Mouse (Mus musculus) intestine, postnatal 0 days (tissue): Measurements from ENCODE around the gene Cad. TPM values are rescaled to one million over a fixed set of nuclear protein-coding genes. Genes with fewer than 3 reads are reported as not detected.

Experiments used
- ATAC-seq: fragments of 200-750 bp; cut with Nextera tagmentation; 2 replicates; pipeline ENCODE4 v1.8.0; 2017; ENCODE audit warnings: mild to moderate bottlenecking, moderate TSS enrichment, moderate library complexity
- H3K27ac ChIP-seq: fragments of 300-500 bp; sonication (generic); 2 replicates; pipeline ENCODE4 v1.5.1; 2014; ENCODE audit warnings: mild to moderate bottlenecking, low read depth, low read length, moderate library complexity
- H3K27me3 ChIP-seq: fragments of 300-500 bp; sonication (generic); replicated peaks from 2 replicates; pipeline ENCODE4 v1.6.1; 2014; ENCODE audit warnings: low read length, mixed read lengths; ENCODE audit not compliant: control insufficient read depth, insufficient read depth
- H3K36me3 ChIP-seq: fragments of 300-500 bp; sonication (generic); 2 replicates; pipeline ENCODE4 v1.6.1; 2014; ENCODE audit warnings: mild to moderate bottlenecking, moderate library complexity; ENCODE audit not compliant: control insufficient read depth, insufficient read depth
- H3K4me1 ChIP-seq: fragments of 300-500 bp; sonication (generic); replicated peaks from 2 replicates; pipeline ENCODE4 v1.6.1; 2014; ENCODE audit warnings: antibody characterized with exemption, low read length, mixed read lengths; ENCODE audit not compliant: control insufficient read depth, insufficient read depth
- H3K4me2 ChIP-seq: fragments of 300-500 bp; sonication (generic); replicated peaks from 2 replicates; pipeline ENCODE4 v1.6.1; 2014; ENCODE audit warnings: low read depth, mild to moderate bottlenecking, moderate library complexity
- H3K4me3 ChIP-seq: fragments of 300-500 bp; sonication (generic); 2 replicates; pipeline ENCODE4 v1.5.1; 2014; ENCODE audit warnings: low read depth, low read length
- H3K9ac ChIP-seq: fragments of 300-500 bp; sonication (generic); 2 replicates; pipeline ENCODE4 v1.6.1; 2014; ENCODE audit warnings: mild to moderate bottlenecking, low read depth, low read length
- H3K9me3 ChIP-seq: fragments of 300-500 bp; sonication (generic); 2 replicates; pipeline ENCODE4 v1.6.1; 2016; ENCODE audit warnings: mixed run types; ENCODE audit not compliant: control insufficient read depth
- CTCF ChIP-seq: sonication (generic); IDR thresholded peaks from 2 replicates; pipeline ENCODE4 v1.5.1; 2016; ENCODE audit warnings: low read depth, mild to moderate bottlenecking, control low read depth, antibody characterized with exemption, moderate library complexity
- WGBS: fragments of 180-500 bp; shearing (Covaris S2); extraction: QIAGEN DNeasy Blood & Tissue Kit; methylation state at CpG from one replicate; pipeline ENCODE4 v1.1.7; 2014; 5-methylcytosine and 5-hydroxymethylcytosine counted together
- polyA plus RNA-seq: library from polyadenylated mRNA; unstranded; fragments of >200 nt; fragmentation: Nextera tagmentation; extraction: Ambion mirVana; gene quantifications from 2 replicates; pipeline ENCODE4 v1.2.1, GENCODE M21; 2015

The Cad gene
- polyA plus RNA-seq, 1 experiment from 2014 or later = 3.2 TPM

- Histone ChIP-seq H3K9ac (no peak overlapping the region), H3K27ac (no peak overlapping the region), H3K4me1 (no peaks in the 10 kb centered on the region), H3K4me2 (no peak overlapping the region), H3K9me3 (no peaks in the 10 kb centered on the region), H3K36me3 (peaks cover 36% of the 10 kb centered on the region), H3K27me3 (no peaks in the 10 kb centered on the region), H3K4me3 (no peak overlapping the region)
- 77% methylated on average over 13 of the region's 13 CpGs for WGBS
- TF ChIP-seq CTCF = no peak
- no peak for ATAC-seq
Measured at GRCm38 (mm10) chr5:31080059-31080794, 25.6 kb downstream of the Cad start.

GRCm38 (mm10) chr5:31080795-31081164 lies 26.2 kb downstream of the Cad start:
- H3K36me3 ChIP-seq = peaks cover 30% of the 10 kb centered on the region
- H3K27ac ChIP-seq = no peak overlapping the region
- WGBS = 68% methylated on average over 3 of the region's 3 CpGs
- H3K9ac ChIP-seq = no peak overlapping the region
- no peaks in the 10 kb centered on the region for H3K4me1 ChIP-seq
- no peak for TF ChIP-seq CTCF
- H3K4me3 ChIP-seq = no peak overlapping the region
- H3K4me2 ChIP-seq = no peak overlapping the region
- no peaks in the 10 kb centered on the region for H3K27me3 ChIP-seq
- no peak for ATAC-seq
- H3K9me3 ChIP-seq = no peaks in the 10 kb centered on the region

GRCm38 (mm10) chr5:31081386-31081785 lies 26.8 kb downstream of the Cad start:
- Histone ChIP-seq H3K4me1 (no peaks in the 10 kb centered on the region), H3K27me3 (no peaks in the 10 kb centered on the region), H3K9me3 (no peaks in the 10 kb centered on the region), H3K36me3 (peaks cover 24% of the 10 kb centered on the region), H3K4me2 (no peak overlapping the region), H3K27ac (no peak overlapping the region), H3K4me3 (no peak overlapping the region), H3K9ac (no peak overlapping the region)
- no peak for ATAC-seq
- peak; percentile 80 for TF ChIP-seq CTCF
- 82% methylated on average over 3 of the region's 3 CpGs for WGBS

- H3K27me3 ChIP-seq = no peaks in the 10 kb centered on the region
- ATAC-seq = no peak
- H3K9ac ChIP-seq = no peak overlapping the region
- WGBS = 18% methylated on average over 5 of the region's 5 CpGs
- no peak overlapping the region for H3K4me2 ChIP-seq
- H3K36me3 ChIP-seq = peaks cover 15% of the 10 kb centered on the region
- no peaks in the 10 kb centered on the region for H3K4me1 ChIP-seq
- no peaks in the 10 kb centered on the region for H3K9me3 ChIP-seq
- H3K4me3 ChIP-seq = no peak overlapping the region
- TF ChIP-seq CTCF = peak; percentile 76
- no peak overlapping the region for H3K27ac ChIP-seq
Measured at GRCm38 (mm10) chr5:31082355-31082754, 27.8 kb downstream of the Cad start.

- no peak overlapping the region for H3K27ac ChIP-seq
- ATAC-seq = no peak
- no peaks in the 10 kb centered on the region for H3K9me3 ChIP-seq
- no peaks in the 10 kb centered on the region for H3K4me1 ChIP-seq
- no peaks in the 10 kb centered on the region for H3K27me3 ChIP-seq
- no peak overlapping the region for H3K4me2 ChIP-seq
- peaks cover 7% of the 10 kb centered on the region for H3K36me3 ChIP-seq
- WGBS = 25% methylated on average over 12 of the region's 12 CpGs
- no peak overlapping the region for H3K9ac ChIP-seq
- no peak overlapping the region for H3K4me3 ChIP-seq
- TF ChIP-seq CTCF = no peak
Measured at GRCm38 (mm10) chr5:31082935-31083625, 28.5 kb downstream of the Cad start.

- ATAC-seq = no peak
- no peak overlapping the region for H3K9ac ChIP-seq
Measured at GRCm38 (mm10) chr5:31083949-31084348, 29.4 kb downstream of the Cad start.

More at GRCm38 (mm10) chr5:31083949-31084348, 29.4 kb downstream of the Cad start:
- H3K4me1 ChIP-seq = no peaks in the 10 kb centered on the region
- H3K4me3 ChIP-seq = no peak overlapping the region
- 39% methylated on average over 8 of the region's 8 CpGs for WGBS
- no peaks in the 10 kb centered on the region for H3K9me3 ChIP-seq
- no peak overlapping the region for H3K4me2 ChIP-seq
- TF ChIP-seq CTCF = no peak
- H3K36me3 ChIP-seq = no peaks in the 10 kb centered on the region
- no peaks in the 10 kb centered on the region for H3K27me3 ChIP-seq
- no peak overlapping the region for H3K27ac ChIP-seq
